Mouse (Mus musculus): ENCODE data around the gene Rabgap1l. TPM values are rescaled to one million over a fixed set of nuclear protein-coding genes. Genes with fewer than 3 reads are reported as not detected.

Gene Rabgap1l
- polyA plus RNA-seq, 1 experiment = 12.9 TPM

GRCm38 (mm10) chr1:160830608-160831498 is 37.8 kb upstream of the Rabgap1l start:
- Histone ChIP-seq H3K27ac (ENCODE audit: insufficient read depth, low read depth, low read length) (no peak overlapping the region), H3K27me3 (replicated peaks; ENCODE audit: control insufficient read depth, insufficient read depth, low read length) (no peaks in the 10 kb centered on the region), H3K4me1 (ENCODE audit: control insufficient read depth, insufficient read depth, low read length) (no peaks in the 10 kb centered on the region), H3K4me3 (ENCODE audit: insufficient read depth, low read depth, low read length) (no peak overlapping the region), H3K36me3 (ENCODE audit: control insufficient read depth, insufficient read depth, low read length) (no peaks in the 10 kb centered on the region)
- DNase-seq = no peak
- TF ChIP-seq POLR2A (IDR thresholded peaks at IDR 0.05; ENCODE audit: low read depth, low read length) (no peak), CTCF (conservative IDR thresholded peaks at IDR 0.05; ENCODE audit: insufficient read depth, insufficient read length, low read depth, low read length) (no peak)
- WGBS = 85% methylated on average over 8 of the region's 8 CpGs

- no peak for TF ChIP-seq POLR2A (IDR thresholded peaks at IDR 0.05; ENCODE audit: low read depth, low read length)
- TF ChIP-seq CTCF (conservative IDR thresholded peaks at IDR 0.05; ENCODE audit: insufficient read depth, insufficient read length, low read depth, low read length) = no peak
- H3K4me1 ChIP-seq (ENCODE audit: control insufficient read depth, insufficient read depth, low read length) = no peaks in the 10 kb centered on the region
- H3K27me3 ChIP-seq (replicated peaks; ENCODE audit: control insufficient read depth, insufficient read depth, low read length) = no peaks in the 10 kb centered on the region
- no peak overlapping the region for H3K4me3 ChIP-seq (ENCODE audit: insufficient read depth, low read depth, low read length)
- H3K36me3 ChIP-seq (ENCODE audit: control insufficient read depth, insufficient read depth, low read length) = no peaks in the 10 kb centered on the region
- no peak for DNase-seq
- H3K27ac ChIP-seq (ENCODE audit: insufficient read depth, low read depth, low read length) = no peak overlapping the region
- 74% methylated on average over 3 of the region's 3 CpGs for WGBS
Measured at GRCm38 (mm10) chr1:160825441-160825856, 32.4 kb upstream of the Rabgap1l start.

GRCm38 (mm10) chr1:160823638-160824037 is 30.6 kb upstream of the Rabgap1l start:
- no peak for DNase-seq
- Histone ChIP-seq H3K27ac (ENCODE audit: insufficient read depth, low read depth, low read length) (no peak overlapping the region), H3K4me1 (ENCODE audit: control insufficient read depth, insufficient read depth, low read length) (no peaks in the 10 kb centered on the region), H3K4me3 (ENCODE audit: insufficient read depth, low read depth, low read length) (no peak overlapping the region), H3K36me3 (ENCODE audit: control insufficient read depth, insufficient read depth, low read length) (no peaks in the 10 kb centered on the region), H3K27me3 (replicated peaks; ENCODE audit: control insufficient read depth, insufficient read depth, low read length) (no peaks in the 10 kb centered on the region)
- TF ChIP-seq CTCF (conservative IDR thresholded peaks at IDR 0.05; ENCODE audit: insufficient read depth, insufficient read length, low read depth, low read length) (no peak), POLR2A (IDR thresholded peaks at IDR 0.05; ENCODE audit: low read depth, low read length) (no peak)
- 91% methylated on average over 3 of the region's 3 CpGs for WGBS

- no peaks in the 10 kb centered on the region for H3K27me3 ChIP-seq (replicated peaks; ENCODE audit: control insufficient read depth, insufficient read depth, low read length)
- no peak for DNase-seq
- TF ChIP-seq CTCF (conservative IDR thresholded peaks at IDR 0.05; ENCODE audit: insufficient read depth, insufficient read length, low read depth, low read length) (no peak), POLR2A (IDR thresholded peaks at IDR 0.05; ENCODE audit: low read depth, low read length) (no peak)
- no peak overlapping the region for H3K4me3 ChIP-seq (ENCODE audit: insufficient read depth, low read depth, low read length)
- H3K4me1 ChIP-seq (ENCODE audit: control insufficient read depth, insufficient read depth, low read length) = no peaks in the 10 kb centered on the region
- 96% methylated on average over 5 of the region's 5 CpGs for WGBS
- no peak overlapping the region for H3K27ac ChIP-seq (ENCODE audit: insufficient read depth, low read depth, low read length)
- H3K36me3 ChIP-seq (ENCODE audit: control insufficient read depth, insufficient read depth, low read length) = no peaks in the 10 kb centered on the region
Measured at GRCm38 (mm10) chr1:160814198-160814597, 21.2 kb upstream of the Rabgap1l start.

- no peak for TF ChIP-seq CTCF (conservative IDR thresholded peaks at IDR 0.05; ENCODE audit: insufficient read depth, insufficient read length, low read depth, low read length)
- no peak for TF ChIP-seq POLR2A (IDR thresholded peaks at IDR 0.05; ENCODE audit: low read depth, low read length)
- no peaks in the 10 kb centered on the region for H3K36me3 ChIP-seq (ENCODE audit: control insufficient read depth, insufficient read depth, low read length)
- no peaks in the 10 kb centered on the region for H3K27me3 ChIP-seq (replicated peaks; ENCODE audit: control insufficient read depth, insufficient read depth, low read length)
- no peak overlapping the region for H3K4me3 ChIP-seq (ENCODE audit: insufficient read depth, low read depth, low read length)
- H3K4me1 ChIP-seq (ENCODE audit: control insufficient read depth, insufficient read depth, low read length) = no peaks in the 10 kb centered on the region
- DNase-seq = no peak
- H3K27ac ChIP-seq (ENCODE audit: insufficient read depth, low read depth, low read length) = no peak overlapping the region
Measured at GRCm38 (mm10) chr1:160812428-160812827, 19.4 kb upstream of the Rabgap1l start.

GRCm38 (mm10) chr1:160811930-160812329 is 18.9 kb upstream of the Rabgap1l start:
- H3K27ac ChIP-seq (ENCODE audit: insufficient read depth, low read depth, low read length) = no peak overlapping the region
- H3K4me3 ChIP-seq (ENCODE audit: insufficient read depth, low read depth, low read length) = no peak overlapping the region
- TF ChIP-seq POLR2A (IDR thresholded peaks at IDR 0.05; ENCODE audit: low read depth, low read length) (no peak), CTCF (conservative IDR thresholded peaks at IDR 0.05; ENCODE audit: insufficient read depth, insufficient read length, low read depth, low read length) (no peak)
- H3K4me1 ChIP-seq (ENCODE audit: control insufficient read depth, insufficient read depth, low read length) = no peaks in the 10 kb centered on the region
- no peak for DNase-seq
- 71% methylated on average over 1 of the region's 1 CpGs for WGBS
- H3K36me3 ChIP-seq (ENCODE audit: control insufficient read depth, insufficient read depth, low read length) = no peaks in the 10 kb centered on the region
- no peaks in the 10 kb centered on the region for H3K27me3 ChIP-seq (replicated peaks; ENCODE audit: control insufficient read depth, insufficient read depth, low read length)

GRCm38 (mm10) chr1:160805268-160805667 is 12.3 kb upstream of the Rabgap1l start:
- Histone ChIP-seq H3K4me3 (ENCODE audit: insufficient read depth, low read depth, low read length) (no peak overlapping the region), H3K4me1 (ENCODE audit: control insufficient read depth, insufficient read depth, low read length) (no peaks in the 10 kb centered on the region; the same call in 1 of the 2 replicates), H3K27me3 (replicated peaks; ENCODE audit: control insufficient read depth, insufficient read depth, low read length) (no peaks in the 10 kb centered on the region), H3K36me3 (ENCODE audit: control insufficient read depth, insufficient read depth, low read length) (no peaks in the 10 kb centered on the region), H3K27ac (ENCODE audit: insufficient read depth, low read depth, low read length) (no peak overlapping the region)
- TF ChIP-seq CTCF (conservative IDR thresholded peaks at IDR 0.05; ENCODE audit: insufficient read depth, insufficient read length, low read depth, low read length) (no peak), POLR2A (IDR thresholded peaks at IDR 0.05; ENCODE audit: low read depth, low read length) (no peak)
- WGBS = 64% methylated on average over 2 of the region's 2 CpGs
- no peak for DNase-seq
